9 mouse cellular contexts compared by ENCODE assay signal in the genomic region with DNA sequence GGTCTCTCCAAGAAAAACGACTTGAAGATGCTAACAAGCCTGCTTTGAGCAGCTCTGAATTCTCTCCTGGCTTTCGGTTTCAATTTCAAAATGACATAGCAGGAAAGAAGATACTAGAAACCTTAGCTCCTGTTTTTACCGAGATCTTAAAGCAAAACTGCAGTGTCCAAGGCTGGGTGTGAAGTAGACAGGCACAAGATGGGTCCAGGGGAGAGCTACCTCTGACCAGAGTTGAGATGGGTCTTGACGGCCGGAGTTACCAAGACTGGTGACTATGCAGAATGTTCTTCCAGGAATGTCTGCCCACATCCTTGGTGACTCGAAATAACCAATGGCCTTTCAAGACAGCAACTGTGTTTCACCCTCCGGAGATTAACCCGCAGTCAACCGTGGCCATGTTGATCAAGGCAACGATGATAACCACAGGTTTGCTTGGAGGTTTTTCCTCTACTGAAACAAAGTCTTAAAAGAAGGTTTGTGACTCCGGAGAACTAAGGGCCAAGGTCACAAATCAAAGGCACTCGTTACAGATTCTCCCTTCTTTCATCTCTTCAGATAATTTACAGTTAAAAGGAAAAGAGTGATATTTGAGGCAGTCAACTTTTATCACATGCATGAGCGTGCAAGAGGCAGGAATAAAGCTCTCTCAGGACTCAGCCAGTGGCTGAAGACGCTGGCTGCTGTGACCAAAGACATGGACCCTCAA.
DNase-seq lines count a peak whose midpoint lies in the region; ATAC-seq and TF ChIP-seq lines count a peak whose summit lies in the region.
"Had no signal": no experiment of that assay in that cellular context is flagged by ENCODE, and none has a peak within 500 bp of the region (broad histone marks: within the 10 kb centered on the region; RNA-seq: fewer than 3 reads in every experiment).

No protein-coding gene starts in this region.

- DNase-seq in heart, adult 18-20 months = peak; percentile 55 to 59
- DNase-seq in heart, postnatal 14 days = no peak
- no peak for DNase-seq in heart, postnatal 0 days (ENCODE audit: low spot score)
- peak; percentile 63 for DNase-seq in skeletal muscle tissue, adult 2 months (ENCODE audit: low read depth, low spot score)
- DNase-seq in cerebellum, adult 18-20 months = no peak
- DNase-seq in forebrain, postnatal 0 days = no peak

- peak overlapping the region; percentile 8; the same call in 1 of the 2 replicates for H3K4me3 ChIP-seq in heart, postnatal 0 days (ENCODE audit: low read depth, low read length)
- H3K4me3 ChIP-seq in forebrain, postnatal 0 days (ENCODE audit: low read depth, low read length) = no peak overlapping the region
- no peak overlapping the region for H3K4me3 ChIP-seq in neural tube, embryonic 15.5 days (replicated peaks)
- H3K4me3 ChIP-seq: hindbrain, embryonic 15.5 days had no signal

- no peaks in the 10 kb centered on the region for H3K9me3 ChIP-seq in heart, postnatal 0 days (replicated peaks; ENCODE audit: control insufficient read depth, low read length)
- H3K9me3 ChIP-seq in forebrain, postnatal 0 days (ENCODE audit: low read length) = no peaks in the 10 kb centered on the region
- no peaks in the 10 kb centered on the region for H3K9me3 ChIP-seq in neural tube, embryonic 15.5 days (replicated peaks)
- H3K9me3 ChIP-seq: hindbrain, embryonic 15.5 days had no signal

- H3K4me1 ChIP-seq in heart, postnatal 0 days (ENCODE audit: control insufficient read depth, insufficient read depth) = no peaks in the 10 kb centered on the region
- H3K4me1 ChIP-seq in forebrain, postnatal 0 days (ENCODE audit: insufficient read depth) = 0 out of 2 replicates have a peak, but pooled peaks cover 6% of the 10 kb centered on the region
- 0 out of 2 replicates have a peak, but pooled peaks cover 4% of the 10 kb centered on the region for H3K4me1 ChIP-seq in neural tube, embryonic 15.5 days
- H3K4me1 ChIP-seq: hindbrain, embryonic 15.5 days had no signal

- H3K4me2 ChIP-seq in heart, postnatal 0 days (ENCODE audit: low read depth, low read length) = peak overlapping the region; percentile 28; the same call in 1 of the 2 replicates
- no peak overlapping the region for H3K4me2 ChIP-seq in forebrain, postnatal 0 days (ENCODE audit: low read depth)
- H3K4me2 ChIP-seq in neural tube, embryonic 15.5 days = no peak overlapping the region
- H3K4me2 ChIP-seq: hindbrain, embryonic 15.5 days had no signal

- ATAC-seq in activated CD4-positive, CD25-positive, alpha-beta regulatory T cell, adult 4 months = peak; percentile 65
- no peak for ATAC-seq in heart, postnatal 0 days (ENCODE audit: insufficient read depth, low read depth)
- ATAC-seq in forebrain, postnatal 0 days = no peak
- no peak for ATAC-seq in neural tube, embryonic 15.5 days (ENCODE audit: low FRiP score)

- no peak for TF ChIP-seq CTCF in heart, postnatal 0 days (IDR thresholded peaks at IDR 0.05; ENCODE audit: low read depth)
- TF ChIP-seq CTCF in forebrain, postnatal 0 days (IDR thresholded peaks at IDR 0.05; ENCODE audit: low read depth) = no peak

- H3K36me3 ChIP-seq in heart, postnatal 0 days (replicated peaks; ENCODE audit: control insufficient read depth, insufficient read depth, low read length) = no peaks in the 10 kb centered on the region; the same call in 1 of the 2 replicates
- H3K36me3 ChIP-seq in forebrain, postnatal 0 days (ENCODE audit: insufficient read depth) = no peaks in the 10 kb centered on the region
- H3K36me3 ChIP-seq in neural tube, embryonic 15.5 days = no peaks in the 10 kb centered on the region
- H3K36me3 ChIP-seq: hindbrain, embryonic 15.5 days had no signal

- intact Hi-C loops in heart, postnatal 14 days (cut with DNase I) = no loop called here

- H3K9ac ChIP-seq in heart, postnatal 0 days (replicated peaks; ENCODE audit: low read depth, low read length) = no peak overlapping the region; the same call in 1 of the 2 replicates
- H3K9ac ChIP-seq in forebrain, postnatal 0 days = no peak overlapping the region
- H3K9ac ChIP-seq in neural tube, embryonic 15.5 days (replicated peaks) = no peak overlapping the region
- H3K9ac ChIP-seq: hindbrain, embryonic 15.5 days had no signal

- H3K27ac ChIP-seq in heart, postnatal 0 days (ENCODE audit: low read depth) = peak overlapping the region; percentile 10; the same call in 1 of the 2 replicates
- no peak overlapping the region for H3K27ac ChIP-seq in forebrain, postnatal 0 days (ENCODE audit: low read depth, low read length)
- no peak overlapping the region for H3K27ac ChIP-seq in neural tube, embryonic 15.5 days (replicated peaks)
- H3K27ac ChIP-seq: hindbrain, embryonic 15.5 days had no signal

- no peaks in the 10 kb centered on the region for H3K27me3 ChIP-seq in heart, postnatal 0 days (ENCODE audit: control insufficient read depth, insufficient read depth, low read length)
- H3K27me3 ChIP-seq in forebrain, postnatal 0 days (ENCODE audit: insufficient read depth, low read length) = no peaks in the 10 kb centered on the region
- no peaks in the 10 kb centered on the region for H3K27me3 ChIP-seq in neural tube, embryonic 15.5 days (replicated peaks)
- H3K27me3 ChIP-seq: hindbrain, embryonic 15.5 days had no signal

- 73% methylated on average over 14 of the region's 14 CpGs for WGBS in heart, postnatal 0 days
- 83% methylated on average over 14 of the region's 14 CpGs for WGBS in forebrain, postnatal 0 days
- WGBS in neural tube, embryonic 15.5 days = 85% methylated on average over 14 of the region's 14 CpGs

- no peak for TF ChIP-seq EP300 in heart, postnatal 0 days (IDR thresholded peaks at IDR 0.05; ENCODE audit: low read depth)

Comparison
In these comparisons a context has a peak if more than half of its experiments do, and no peak if none do; other contexts are left out.
1. DNase-seq: peak in heart, adult 18-20 months (2 of 2) and skeletal muscle tissue, adult 2 months (single experiment); none in heart, postnatal 14 days (0 of 2), heart, postnatal 0 days (single experiment), cerebellum, adult 18-20 months (0 of 2) and forebrain, postnatal 0 days (single experiment).